Mouse (Mus musculus) olfactory bulb, adult 2 months (tissue): ENCODE data around the gene Prss41.

ENCODE experiments used
- CTCF ChIP-seq: fragments of 200-500 bp; IDR thresholded peaks from 2 replicates; pipeline ENCODE4 v1.5.1; 2012; ENCODE audit warnings: low read depth, mild to moderate bottlenecking, low read length, moderate library complexity; ENCODE audit not compliant: insufficient read depth
- POLR2A ChIP-seq: fragments of 200-500 bp; IDR thresholded peaks from 2 replicates; pipeline ENCODE4 v1.6.1; 2012; ENCODE audit warnings: mild to moderate bottlenecking, low read depth, low read length, moderate library complexity; ENCODE audit not compliant: insufficient read depth

DNA sequence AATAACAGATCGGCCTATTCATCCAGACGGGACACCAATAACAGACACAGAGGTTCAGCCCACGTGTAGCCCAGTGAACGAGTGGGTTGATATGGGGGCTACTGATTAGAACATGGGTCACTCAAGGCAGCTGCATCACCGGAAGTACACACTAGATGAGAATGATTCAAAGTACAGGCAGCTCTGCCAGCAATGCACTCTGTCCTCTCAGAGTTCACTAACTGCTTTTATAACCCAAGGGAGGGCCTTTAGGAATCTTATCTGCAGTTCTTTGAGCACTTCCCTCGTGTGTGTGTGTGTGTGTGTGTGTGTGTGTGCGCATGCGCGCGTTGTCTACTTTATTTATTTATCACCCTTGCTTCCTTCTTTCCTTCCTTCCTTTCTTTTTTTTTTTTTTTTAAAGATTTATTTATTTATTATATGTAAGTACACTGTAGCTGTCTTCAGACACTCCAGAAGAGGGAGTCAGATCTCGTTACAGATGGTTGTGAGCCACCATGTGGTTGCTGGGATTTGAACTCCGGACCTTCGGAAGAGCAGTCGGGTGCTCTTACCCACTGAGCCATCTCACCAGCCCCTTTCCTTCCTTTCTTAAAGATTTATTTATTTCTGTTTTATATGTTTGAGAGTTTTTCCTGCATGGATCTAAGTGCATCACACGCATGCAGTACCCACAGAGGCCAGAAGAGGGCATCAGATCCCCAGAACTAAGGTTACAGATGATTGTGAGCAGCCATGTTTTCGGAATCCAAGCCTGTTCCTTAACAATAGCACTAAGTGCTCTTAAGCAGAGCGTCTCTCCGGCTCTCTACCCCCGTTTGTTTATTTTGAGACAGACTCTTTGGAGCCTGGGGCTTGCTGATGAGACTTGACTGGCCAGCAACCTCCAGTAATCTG lies 7.1 kb upstream of the Prss41 start:
- TF ChIP-seq CTCF (no peak), POLR2A (no peak)
